Mouse (Mus musculus) liver, embryonic 16.5 days (tissue): ENCODE results near the gene Ahnak2. TPM values are rescaled to one million over a fixed set of nuclear protein-coding genes. Genes with fewer than 3 reads are reported as not detected.
A peak's percentile ranks its signal among the peaks of the same experiment; 100 is the strongest.

Experiments
- ATAC-seq: fragments of 200-750 bp; cut with Nextera tagmentation; 2 replicates; pipeline ENCODE4 v1.8.0; 2017; ENCODE audit warnings: low read depth, mild to moderate bottlenecking, moderate number of reproducible peaks, moderate library complexity
- H3K27ac ChIP-seq: fragments of 300-500 bp; sonication (generic); 2 replicates; pipeline ENCODE4 v1.5.1; 2014; ENCODE audit warnings: mild to moderate bottlenecking, low read length
- H3K27me3 ChIP-seq: fragments of 300-500 bp; sonication (generic); 2 replicates; pipeline ENCODE4 v1.6.1; 2014; ENCODE audit warnings: low read depth, low read length, mixed read lengths; ENCODE audit not compliant: control insufficient read depth, insufficient read depth
- H3K36me3 ChIP-seq: fragments of 300-500 bp; sonication (generic); 2 replicates; pipeline ENCODE4 v1.6.1; 2014; ENCODE audit warnings: mild to moderate bottlenecking; ENCODE audit not compliant: control insufficient read depth, insufficient read depth
- H3K4me1 ChIP-seq: fragments of 300-500 bp; sonication (generic); 2 replicates; pipeline ENCODE4 v1.6.1; 2014; ENCODE audit warnings: low read depth, low read length, mixed read lengths; ENCODE audit not compliant: control insufficient read depth
- H3K4me2 ChIP-seq: fragments of 300-500 bp; sonication (generic); 2 replicates; pipeline ENCODE4 v1.6.1; 2014; ENCODE audit warnings: low read depth, low read length, mixed read lengths
- H3K4me3 ChIP-seq: fragments of 300-500 bp; sonication (generic); 2 replicates; pipeline ENCODE4 v1.5.1; 2014; ENCODE audit warnings: low read depth, mild to moderate bottlenecking, low read length
- H3K9ac ChIP-seq: fragments of 300-500 bp; sonication (generic); 2 replicates; pipeline ENCODE4 v1.6.1; 2014; ENCODE audit warnings: low read depth, low read length
- H3K9me3 ChIP-seq: fragments of 300-500 bp; sonication (generic); replicated peaks from 2 replicates; pipeline ENCODE4 v1.6.1; 2016; ENCODE audit warnings: low read length; ENCODE audit not compliant: control insufficient read depth
- WGBS: fragments of 180-500 bp; shearing (Covaris S2); extraction: QIAGEN DNeasy Blood & Tissue Kit; methylation state at CpG from one replicate; pipeline ENCODE4 v1.1.7; 2014; ENCODE audit not compliant: insufficient replicate concordance; 5-methylcytosine and 5-hydroxymethylcytosine counted together
- polyA plus RNA-seq: library from polyadenylated mRNA; unstranded; fragments of >200 nt; fragmentation: Nextera tagmentation; extraction: Ambion mirVana; gene quantifications from 2 replicates; pipeline ENCODE4 v1.2.1, GENCODE M21; 2015

Ahnak2 gene
- polyA plus RNA-seq, 1 experiment from 2014 or later, result 0.26 TPM

DNA sequence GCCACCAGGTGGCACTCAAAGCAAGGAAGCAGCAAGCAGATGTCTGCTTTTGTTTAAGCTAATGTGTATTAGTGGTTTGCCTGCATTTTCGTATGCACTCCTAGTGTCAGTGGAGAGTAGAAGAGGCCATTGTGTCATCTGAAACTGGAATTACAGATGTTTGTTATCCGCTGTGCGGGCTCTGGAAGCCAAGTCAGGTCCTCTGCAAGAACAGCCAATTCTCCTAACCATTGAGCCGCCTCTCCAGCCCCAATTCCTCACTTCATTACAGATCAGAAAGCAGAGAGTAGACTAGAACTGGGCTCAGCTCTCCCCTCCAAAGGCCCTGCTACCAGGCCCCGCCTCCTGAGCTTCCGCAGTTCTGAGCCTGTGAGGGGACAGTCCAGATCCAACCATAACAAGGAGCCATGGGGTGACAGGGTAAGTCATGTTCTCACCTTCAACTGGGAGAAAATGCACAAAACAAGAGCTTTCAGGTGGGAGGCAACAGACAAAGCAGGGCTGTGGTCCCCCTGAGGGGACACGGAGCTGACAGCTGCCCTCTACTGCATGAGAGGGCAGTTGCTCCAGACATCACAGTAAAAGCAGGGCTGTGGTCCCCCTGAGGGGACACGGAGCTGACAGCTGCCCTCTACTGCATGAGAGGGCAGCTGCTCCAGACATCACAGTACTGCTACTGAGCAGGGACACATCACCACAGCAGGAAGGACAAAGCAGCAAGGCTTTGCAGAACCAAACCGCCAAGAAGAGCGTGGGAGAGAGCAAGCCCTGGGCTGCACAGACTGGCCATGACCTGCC lies 55.5 kb downstream of the Ahnak2 start:
- 0 out of 2 replicates have a peak, but pooled peaks have one; percentile 4 for ATAC-seq
- H3K27me3 ChIP-seq, result no peaks in the 10 kb centered on the region
- H3K4me2 ChIP-seq, result no peak overlapping the region
- H3K9me3 ChIP-seq, result no peaks in the 10 kb centered on the region
- no peaks in the 10 kb centered on the region for H3K36me3 ChIP-seq
- no peak overlapping the region for H3K4me3 ChIP-seq
- H3K9ac ChIP-seq, result no peak overlapping the region
- no peaks in the 10 kb centered on the region; the same call in 1 of the 2 replicates for H3K4me1 ChIP-seq
- WGBS, result 27% methylated on average over 10 of the region's 10 CpGs
- no peak overlapping the region for H3K27ac ChIP-seq

DNA sequence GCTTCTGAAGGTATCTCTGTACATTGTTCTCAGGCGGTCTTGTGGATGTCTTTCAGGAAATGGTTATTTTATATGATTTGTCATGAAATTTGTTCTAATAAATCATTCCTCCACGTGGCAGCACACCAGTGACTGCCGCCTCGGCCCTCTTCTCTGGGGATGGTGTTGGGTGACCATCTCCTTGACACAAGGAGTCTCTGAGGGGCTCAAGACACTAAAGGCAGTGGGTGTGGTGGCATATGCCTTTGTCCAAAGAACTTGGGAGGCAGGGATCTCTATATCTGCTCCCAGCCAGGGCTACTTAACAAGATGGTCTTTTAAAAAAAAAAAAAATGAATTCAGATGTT lies 56.0 kb downstream of the Ahnak2 start:
- WGBS, result 70% methylated on average over 4 of the region's 4 CpGs
- H3K4me3 ChIP-seq, result no peak overlapping the region
- H3K27me3 ChIP-seq, result no peaks in the 10 kb centered on the region
- no peak for ATAC-seq
- H3K4me2 ChIP-seq, result no peak overlapping the region
- H3K4me1 ChIP-seq, result no peaks in the 10 kb centered on the region; the same call in 1 of the 2 replicates
- H3K36me3 ChIP-seq, result no peaks in the 10 kb centered on the region
- H3K27ac ChIP-seq, result no peak overlapping the region
- H3K9me3 ChIP-seq, result no peaks in the 10 kb centered on the region
- no peak overlapping the region for H3K9ac ChIP-seq

DNA sequence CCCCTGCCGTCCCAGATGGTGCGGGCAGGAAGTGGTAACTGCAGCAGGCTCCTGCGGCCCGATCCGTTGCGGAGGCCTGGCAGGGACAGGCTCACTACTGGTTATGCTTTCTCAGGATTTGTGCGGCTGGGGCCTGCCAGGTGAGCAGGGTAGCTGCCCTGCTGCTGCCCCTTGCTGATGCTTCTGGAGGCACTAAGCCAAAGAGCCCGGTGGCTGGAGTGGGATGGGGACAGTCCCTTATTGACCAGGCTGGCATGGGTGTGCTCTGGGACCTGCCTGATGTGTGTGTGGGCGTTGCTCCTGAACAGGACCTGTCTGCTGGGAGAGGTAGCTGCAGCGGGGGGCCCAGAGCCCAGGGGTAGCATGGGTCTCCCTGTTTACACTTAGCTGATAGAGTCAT lies 56.7 kb downstream of the Ahnak2 start:
- Histone ChIP-seq H3K27ac (no peak overlapping the region), H3K36me3 (no peaks in the 10 kb centered on the region), H3K27me3 (no peaks in the 10 kb centered on the region), H3K4me2 (no peak overlapping the region), H3K4me1 (no peaks in the 10 kb centered on the region; the same call in 1 of the 2 replicates), H3K4me3 (no peak overlapping the region), H3K9me3 (no peaks in the 10 kb centered on the region), H3K9ac (no peak overlapping the region)
- WGBS, result 57% methylated on average over 10 of the region's 10 CpGs
- ATAC-seq, result no peak

DNA sequence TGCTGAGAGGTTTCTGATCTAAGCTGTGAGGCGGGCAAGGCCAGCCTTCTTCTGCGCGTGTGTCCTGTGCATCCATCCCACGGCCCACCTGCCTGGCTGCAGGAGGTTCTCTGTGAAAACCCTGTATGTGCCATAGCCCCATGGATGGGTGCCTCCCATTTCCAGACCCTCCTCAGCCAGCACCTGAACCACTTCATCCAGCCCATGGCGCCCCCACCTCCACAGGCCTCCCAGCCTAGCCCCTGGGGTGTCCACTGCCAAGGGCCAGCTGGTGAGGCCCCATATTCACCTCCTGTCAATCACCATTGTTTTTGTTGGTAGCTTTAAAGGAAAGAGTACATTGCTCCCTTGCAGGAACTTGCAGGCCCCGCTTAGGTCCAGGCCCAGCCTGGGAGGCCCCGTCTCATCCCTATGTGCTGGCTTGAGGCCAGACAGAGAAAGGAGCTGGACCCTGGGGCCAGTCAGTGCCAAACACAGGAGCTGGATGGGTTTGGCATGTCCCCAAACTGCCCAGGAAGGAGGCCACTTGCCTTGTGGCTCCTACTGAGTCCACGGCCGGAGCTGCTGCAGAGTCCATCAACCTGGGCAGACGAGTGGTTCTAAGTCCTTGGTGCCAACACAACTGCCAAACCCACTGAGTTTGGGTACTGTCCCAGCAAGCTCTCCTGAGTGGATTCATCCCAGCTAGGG lies 57.4 kb downstream of the Ahnak2 start:
- Histone ChIP-seq H3K9me3 (no peaks in the 10 kb centered on the region), H3K4me3 (no peak overlapping the region), H3K27me3 (no peaks in the 10 kb centered on the region), H3K27ac (no peak overlapping the region), H3K4me1 (no peaks in the 10 kb centered on the region; the same call in 1 of the 2 replicates), H3K4me2 (no peak overlapping the region), H3K36me3 (no peaks in the 10 kb centered on the region), H3K9ac (no peak overlapping the region)
- 71% methylated on average over 10 of the region's 10 CpGs for WGBS
- ATAC-seq, result no peak

DNA sequence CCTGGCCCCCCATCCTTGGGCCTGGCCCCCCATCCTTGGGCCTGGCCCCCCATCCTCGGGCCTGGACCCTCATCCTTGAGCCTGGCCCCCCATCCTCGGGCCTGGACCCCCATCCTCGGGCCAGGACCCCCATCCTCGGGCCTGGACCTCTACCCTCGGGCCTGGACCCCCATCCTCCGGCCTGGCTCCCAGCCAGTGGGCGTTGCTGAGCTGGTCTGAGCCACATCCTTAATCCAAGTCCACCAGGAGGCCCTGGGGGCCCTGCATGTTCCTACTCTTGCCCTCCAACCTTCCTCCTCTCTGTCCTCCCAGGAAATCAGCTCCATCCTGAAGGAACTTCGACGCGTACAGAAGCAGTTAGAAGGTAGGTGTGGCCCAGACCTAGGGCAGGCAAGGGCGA lies 58.2 kb downstream of the Ahnak2 start:
- H3K4me2 ChIP-seq, result no peak overlapping the region
- H3K27me3 ChIP-seq, result no peaks in the 10 kb centered on the region
- H3K9ac ChIP-seq, result no peak overlapping the region
- no peak for ATAC-seq
- WGBS, result 58% methylated on average over 11 of the region's 11 CpGs
- no peak overlapping the region for H3K27ac ChIP-seq
- H3K4me1 ChIP-seq, result no peaks in the 10 kb centered on the region; the same call in 1 of the 2 replicates
- no peaks in the 10 kb centered on the region for H3K9me3 ChIP-seq
- no peak overlapping the region for H3K4me3 ChIP-seq
- no peaks in the 10 kb centered on the region for H3K36me3 ChIP-seq

DNA sequence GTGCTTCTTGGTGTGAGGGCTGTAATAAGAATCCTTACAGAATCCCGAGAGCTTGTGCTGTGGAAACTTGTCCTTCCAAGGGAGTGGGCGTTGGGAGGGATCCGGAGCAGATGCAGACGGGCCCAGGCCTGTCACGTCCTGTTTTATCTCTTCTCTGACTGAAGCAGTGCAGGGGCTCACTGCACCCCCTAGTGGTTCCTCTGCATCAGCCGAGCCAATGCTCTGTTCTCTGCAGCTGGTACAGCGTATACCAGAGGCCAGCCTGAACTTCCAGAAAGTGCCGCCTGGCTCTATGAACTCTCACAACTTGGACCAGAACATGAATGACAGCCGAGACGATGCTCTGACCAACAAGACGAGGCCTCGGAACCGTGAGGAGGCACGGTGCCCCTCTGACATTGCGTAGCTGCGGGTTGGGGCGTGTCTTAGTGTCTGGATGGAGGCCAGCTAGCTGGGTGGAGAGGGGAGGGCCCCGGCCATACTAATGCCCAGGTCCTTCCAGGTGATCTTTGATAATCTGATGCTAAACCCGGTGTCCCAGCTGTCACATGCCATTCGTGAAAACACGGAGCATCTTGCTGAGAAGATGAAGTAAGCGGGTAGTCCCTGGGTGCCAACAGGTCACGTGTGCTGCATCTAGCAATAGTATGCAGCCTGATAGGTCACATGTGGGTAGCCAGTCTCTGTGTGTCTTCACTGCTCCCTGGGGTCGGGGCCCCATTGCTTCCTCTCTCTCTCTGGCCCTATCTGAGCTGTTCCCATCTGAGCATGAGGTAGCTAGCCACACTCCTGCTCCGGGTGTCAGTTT lies 59.1 kb downstream of the Ahnak2 start:
- Histone ChIP-seq H3K4me1 (no peaks in the 10 kb centered on the region; the same call in 1 of the 2 replicates), H3K27ac (no peak overlapping the region), H3K36me3 (no peaks in the 10 kb centered on the region), H3K4me3 (no peak overlapping the region), H3K27me3 (no peaks in the 10 kb centered on the region), H3K9me3 (no peaks in the 10 kb centered on the region), H3K4me2 (no peak overlapping the region), H3K9ac (no peak overlapping the region)
- 38% methylated on average over 25 of the region's 25 CpGs for WGBS
- ATAC-seq, result peak; percentile 55

DNA sequence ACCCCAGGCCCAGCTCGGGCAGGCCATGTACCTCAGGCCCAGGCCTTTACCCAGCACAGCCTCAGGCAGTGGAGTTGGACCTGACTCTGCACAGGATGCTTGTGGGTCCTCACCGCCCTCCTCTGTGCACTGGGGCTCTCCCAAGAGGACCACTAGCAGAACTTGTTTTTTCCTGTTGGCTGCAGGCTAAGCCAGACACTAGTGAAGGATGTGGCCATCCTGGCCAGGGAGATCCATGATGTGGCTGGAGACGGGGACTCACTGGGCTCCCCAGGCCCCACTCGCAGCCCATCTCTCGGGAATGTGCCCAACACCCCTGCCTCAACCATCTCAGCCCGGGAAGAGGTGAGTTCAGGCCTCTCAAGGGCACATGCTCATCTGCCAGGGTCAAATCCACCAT lies 59.7 kb downstream of the Ahnak2 start:
- Histone ChIP-seq H3K9ac (no peak overlapping the region), H3K4me1 (no peaks in the 10 kb centered on the region; the same call in 1 of the 2 replicates), H3K27me3 (no peaks in the 10 kb centered on the region), H3K9me3 (no peaks in the 10 kb centered on the region), H3K36me3 (no peaks in the 10 kb centered on the region), H3K4me3 (no peak overlapping the region), H3K4me2 (no peak overlapping the region), H3K27ac (no peak overlapping the region)
- no peak for ATAC-seq
- 37% methylated on average over 6 of the region's 6 CpGs for WGBS

DNA sequence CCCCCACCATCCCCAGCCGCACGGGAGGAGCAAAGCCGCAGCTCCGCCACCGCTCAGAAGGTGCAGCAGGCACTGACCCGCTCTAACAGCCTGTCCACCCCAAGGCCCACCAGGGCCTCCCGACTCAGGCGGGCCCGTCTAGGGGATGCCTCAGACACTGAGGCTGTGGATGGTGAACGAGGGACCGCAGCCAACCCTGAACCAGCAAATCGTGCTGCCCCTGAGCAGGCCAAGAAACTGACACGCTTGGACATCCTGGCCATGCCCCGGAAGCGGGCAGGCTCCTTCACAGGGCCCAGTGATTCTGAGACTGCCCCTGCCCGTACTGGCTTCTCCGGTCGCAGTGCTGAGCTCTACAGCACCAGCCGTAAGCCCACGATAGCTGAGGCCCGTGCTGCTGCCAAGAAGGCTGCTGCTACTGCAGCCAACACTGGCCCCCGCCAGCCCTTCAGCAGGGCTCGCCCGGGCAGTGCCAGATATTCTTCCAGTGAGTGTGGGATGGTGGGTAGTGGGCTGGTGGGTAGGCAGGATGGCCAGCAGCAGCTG lies 63.4 kb downstream of the Ahnak2 start:
- no peak for ATAC-seq
- Histone ChIP-seq H3K9me3 (no peaks in the 10 kb centered on the region), H3K27ac (no peak overlapping the region), H3K36me3 (no peaks in the 10 kb centered on the region), H3K4me1 (no peaks in the 10 kb centered on the region; the same call in 1 of the 2 replicates), H3K4me2 (no peak overlapping the region), H3K4me3 (no peak overlapping the region), H3K27me3 (no peaks in the 10 kb centered on the region), H3K9ac (no peak overlapping the region)
- WGBS, result 80% methylated on average over 24 of the region's 24 CpGs
